Mouse (Mus musculus) liver, embryonic 14.5 days (tissue): ENCODE measurements at regions not wholly inside any gene's neighbourhood (a gene's known extent, or its start where the extent isn't known, plus 50 kb on each side); places are given as distances from the start of the nearest gene placed in this dataset.

Experiments used
- ATAC-seq: fragments of 200-750 bp; cut with Nextera tagmentation; 2 replicates; pipeline ENCODE4 v1.8.0; 2017; ENCODE audit warnings: moderate number of reproducible peaks, mild to moderate bottlenecking, moderate library complexity; ENCODE audit not compliant: insufficient read depth
- DNase-seq, 3 experiments: peaks; one replicate each; pipeline ENCODE4 v3.0.0-alpha.2; 2012 to 2013; ENCODE audit warnings: low read depth in 3 of 3, low spot score in 3 of 3
- H3K27ac ChIP-seq: fragments of 300-500 bp; sonication (generic); 2 replicates; pipeline ENCODE4 v1.5.1; 2014; ENCODE audit warnings: moderate library complexity, mild to moderate bottlenecking, control low read depth, inconsistent platforms
- H3K27me3 ChIP-seq: fragments of 300-500 bp; sonication (generic); 2 replicates; pipeline ENCODE4 v1.6.1; 2014; ENCODE audit warnings: mild to moderate bottlenecking, low read length, moderate library complexity; ENCODE audit not compliant: control insufficient read depth, insufficient read depth
- H3K36me3 ChIP-seq: fragments of 300-500 bp; sonication (generic); replicated peaks from 2 replicates; pipeline ENCODE4 v1.6.1; 2014; ENCODE audit warnings: low read depth; ENCODE audit not compliant: control insufficient read depth, insufficient read depth
- H3K4me1 ChIP-seq, 2 experiments: fragments of 200-500 bp in 1 of 2; fragments of 300-500 bp in 1 of 2; sonication (generic) in 1 of 2; replicated peaks; 2 replicates each; pipeline ENCODE4 v1.6.1; 2012 to 2014; ENCODE audit warnings: antibody characterized with exemption in 1 of 2, inconsistent platforms in 1 of 2, low read length in 1 of 2; ENCODE audit not compliant: control insufficient read depth in 2 of 2, insufficient read depth in 2 of 2
- H3K4me2 ChIP-seq: fragments of 300-500 bp; sonication (generic); 2 replicates; pipeline ENCODE4 v1.6.1; 2014; ENCODE audit warnings: low read depth, mild to moderate bottlenecking, control low read depth, moderate library complexity
- H3K4me3 ChIP-seq, 2 experiments: fragments of 200-500 bp in 1 of 2; fragments of 300-500 bp in 1 of 2; sonication (generic) in 1 of 2; 2 replicates each; pipeline ENCODE4 v1.5.1; 2012 to 2014; ENCODE audit warnings: low read depth in 2 of 2, low read length in 2 of 2, mild to moderate bottlenecking in 2 of 2, control low read depth in 1 of 2, inconsistent platforms in 1 of 2, moderate library complexity in 1 of 2; ENCODE audit not compliant: insufficient read depth in 1 of 2
- H3K9ac ChIP-seq: fragments of 300-500 bp; sonication (generic); replicated peaks from 2 replicates; pipeline ENCODE4 v1.6.1; 2014; ENCODE audit warnings: mild to moderate bottlenecking, control low read depth, moderate library complexity
- H3K9me3 ChIP-seq: fragments of 300-500 bp; sonication (generic); 2 replicates; pipeline ENCODE4 v1.6.1; 2016; ENCODE audit warnings: low read length, mixed read lengths; ENCODE audit not compliant: control insufficient read depth
- CTCF ChIP-seq: IDR thresholded peaks from 2 replicates; pipeline ENCODE4 v1.5.1; 2016; ENCODE audit warnings: antibody characterized with exemption, low read depth, control low read depth
- EP300 ChIP-seq: IDR thresholded peaks from 2 replicates; pipeline ENCODE4 v1.6.1; 2016; ENCODE audit warnings: antibody characterized with exemption, low read depth
- WGBS: fragments of 180-500 bp; shearing (Covaris S2); extraction: QIAGEN DNeasy Blood & Tissue Kit; methylation state at CpG from one replicate; pipeline ENCODE4 v1.1.7; 2014; ENCODE audit not compliant: insufficient replicate concordance; 5-methylcytosine and 5-hydroxymethylcytosine counted together

- no peak for TF ChIP-seq CTCF
- no peak for TF ChIP-seq EP300
- no peak for ATAC-seq
- WGBS = 74% methylated on average over 4 of the region's 4 CpGs
Observed at GRCm38 (mm10) chr1:185868721-185869120, 248.4 kb downstream of the Lyplal1 start.

GRCm38 (mm10) chr1:185887031-185887430 lies 230.1 kb downstream of the Lyplal1 start:
- DNase-seq (no peak), ATAC-seq (no peak)
- WGBS = 64% methylated on average over 1 of the region's 1 CpGs
- Histone ChIP-seq H3K9ac (no peak overlapping the region), H3K27me3 (no peaks in the 10 kb centered on the region), H3K4me1 (no peaks in the 10 kb centered on the region), H3K4me2 (no peak overlapping the region), H3K27ac (no peak overlapping the region), H3K4me3 (no peak overlapping the region), H3K36me3 (no peaks in the 10 kb centered on the region), H3K9me3 (no peaks in the 10 kb centered on the region)
- TF ChIP-seq CTCF = no peak
- no peak for TF ChIP-seq EP300

More at GRCm38 (mm10) chr1:185868721-185869120, 248.4 kb downstream of the Lyplal1 start:
- Histone ChIP-seq H3K4me3 (no peak overlapping the region), H3K27ac (no peak overlapping the region), H3K9me3 (no peaks in the 10 kb centered on the region), H3K9ac (no peak overlapping the region), H3K4me1 (no peaks in the 10 kb centered on the region), H3K4me2 (no peak overlapping the region), H3K36me3 (no peaks in the 10 kb centered on the region), H3K27me3 (no peaks in the 10 kb centered on the region)
- no peak for DNase-seq

- H3K9me3 ChIP-seq = no peaks in the 10 kb centered on the region
- TF ChIP-seq EP300 (no peak), CTCF (no peak)
- no peaks in the 10 kb centered on the region; a peak in 1 of 4 replicates for H3K4me1 ChIP-seq
- 50% methylated on average over 4 of the region's 4 CpGs for WGBS
- H3K4me3 ChIP-seq = no peak overlapping the region
- DNase-seq (no peak), ATAC-seq (no peak)
- no peaks in the 10 kb centered on the region for H3K36me3 ChIP-seq
- no peak overlapping the region for H3K9ac ChIP-seq
- H3K27ac ChIP-seq = no peak overlapping the region
- H3K4me2 ChIP-seq = no peak overlapping the region
- no peaks in the 10 kb centered on the region for H3K27me3 ChIP-seq
Observed at GRCm38 (mm10) chr1:185891814-185892213, 225.3 kb downstream of the Lyplal1 start.

GRCm38 (mm10) chr1:185893421-185893820 lies 223.7 kb downstream of the Lyplal1 start:
- 47% methylated on average over 4 of the region's 4 CpGs for WGBS
- H3K4me1 ChIP-seq = no peaks in the 10 kb centered on the region; a peak in 1 of 4 replicates
- H3K36me3 ChIP-seq = no peaks in the 10 kb centered on the region
- no peak for DNase-seq
- no peak overlapping the region for H3K9ac ChIP-seq
- H3K4me2 ChIP-seq = no peak overlapping the region
- H3K27ac ChIP-seq = no peak overlapping the region
- no peak for TF ChIP-seq EP300
- no peak for TF ChIP-seq CTCF
- no peaks in the 10 kb centered on the region for H3K27me3 ChIP-seq
- no peak for ATAC-seq
- H3K9me3 ChIP-seq = no peaks in the 10 kb centered on the region
- no peak overlapping the region for H3K4me3 ChIP-seq

GRCm38 (mm10) chr1:185898475-185898874 lies 218.6 kb downstream of the Lyplal1 start:
- ATAC-seq (no peak), DNase-seq (no peak)
- Histone ChIP-seq H3K27me3 (no peaks in the 10 kb centered on the region), H3K9me3 (no peaks in the 10 kb centered on the region), H3K4me2 (no peak overlapping the region), H3K9ac (no peak overlapping the region), H3K36me3 (no peaks in the 10 kb centered on the region), H3K27ac (no peak overlapping the region), H3K4me1 (no peaks in the 10 kb centered on the region), H3K4me3 (no peak overlapping the region)
- 56% methylated on average over 9 of the region's 9 CpGs for WGBS
- no peak for TF ChIP-seq EP300
- no peak for TF ChIP-seq CTCF
